Mouse (Mus musculus) midbrain, embryonic 15.5 days (tissue): ENCODE measurements around the gene Tpcn2. TPM values are rescaled to one million over a fixed set of nuclear protein-coding genes. Genes with fewer than 3 reads are reported as not detected.
A peak's percentile ranks its signal among the peaks of the same experiment; 100 is the strongest.

Experiments
- ATAC-seq: fragments of 200-750 bp; cut with Nextera tagmentation; replicated peaks from 2 replicates; pipeline ENCODE4 v1.8.0; 2017; ENCODE audit warnings: moderate TSS enrichment
- H3K27ac ChIP-seq: fragments of 300-500 bp; sonication (generic); 2 replicates; pipeline ENCODE4 v1.5.1; 2015; ENCODE audit warnings: mild to moderate bottlenecking, inconsistent platforms
- H3K27me3 ChIP-seq: fragments of 300-500 bp; sonication (generic); replicated peaks from 2 replicates; pipeline ENCODE4 v1.6.1; 2015; ENCODE audit warnings: inconsistent platforms
- H3K36me3 ChIP-seq: fragments of 300-500 bp; sonication (generic); replicated peaks from 2 replicates; pipeline ENCODE4 v1.6.1; 2015; ENCODE audit warnings: inconsistent platforms
- H3K4me1 ChIP-seq: fragments of 300-500 bp; sonication (generic); 2 replicates; pipeline ENCODE4 v1.6.1; 2015; ENCODE audit warnings: inconsistent platforms
- H3K4me2 ChIP-seq: fragments of 300-500 bp; sonication (generic); 2 replicates; pipeline ENCODE4 v1.6.1; 2015; ENCODE audit warnings: inconsistent platforms, mild to moderate bottlenecking, moderate library complexity
- H3K4me3 ChIP-seq: fragments of 300-500 bp; sonication (generic); 2 replicates; pipeline ENCODE4 v1.5.1; 2015; ENCODE audit warnings: mild to moderate bottlenecking, inconsistent platforms
- H3K9ac ChIP-seq: fragments of 300-500 bp; sonication (generic); 2 replicates; pipeline ENCODE4 v1.6.1; 2015; ENCODE audit warnings: mild to moderate bottlenecking, inconsistent platforms
- H3K9me3 ChIP-seq: fragments of 300-500 bp; sonication (generic); 2 replicates; pipeline ENCODE4 v1.6.1; 2016; ENCODE audit warnings: inconsistent platforms
- WGBS: fragments of 180-500 bp; shearing (Covaris S2); methylation state at CpG from one replicate; pipeline ENCODE4 v1.1.7; 2015; ENCODE audit warnings: mixed read lengths; 5-methylcytosine and 5-hydroxymethylcytosine counted together
- polyA plus RNA-seq: library from polyadenylated mRNA; unstranded; fragments of >200 nt; fragmentation: Nextera tagmentation; extraction: Ambion mirVana; gene quantifications from 2 replicates; pipeline ENCODE4 v1.2.1, GENCODE M21; 2015

The Tpcn2 gene
- polyA plus RNA-seq, 1 experiment from 2014 or later, result 2.9 TPM

GRCm38 (mm10) chr7:145231659-145232058 is 52.2 kb downstream of the Tpcn2 start:
- no peak overlapping the region for H3K4me3 ChIP-seq
- H3K36me3 ChIP-seq, result no peaks in the 10 kb centered on the region
- H3K27ac ChIP-seq, result no peak overlapping the region
- no peaks in the 10 kb centered on the region for H3K4me1 ChIP-seq
- no peak overlapping the region for H3K4me2 ChIP-seq
- WGBS, result 79% methylated on average over 9 of the region's 9 CpGs
- no peaks in the 10 kb centered on the region for H3K9me3 ChIP-seq
- no peak for ATAC-seq
- H3K27me3 ChIP-seq, result no peaks in the 10 kb centered on the region
- no peak overlapping the region for H3K9ac ChIP-seq

DNA sequence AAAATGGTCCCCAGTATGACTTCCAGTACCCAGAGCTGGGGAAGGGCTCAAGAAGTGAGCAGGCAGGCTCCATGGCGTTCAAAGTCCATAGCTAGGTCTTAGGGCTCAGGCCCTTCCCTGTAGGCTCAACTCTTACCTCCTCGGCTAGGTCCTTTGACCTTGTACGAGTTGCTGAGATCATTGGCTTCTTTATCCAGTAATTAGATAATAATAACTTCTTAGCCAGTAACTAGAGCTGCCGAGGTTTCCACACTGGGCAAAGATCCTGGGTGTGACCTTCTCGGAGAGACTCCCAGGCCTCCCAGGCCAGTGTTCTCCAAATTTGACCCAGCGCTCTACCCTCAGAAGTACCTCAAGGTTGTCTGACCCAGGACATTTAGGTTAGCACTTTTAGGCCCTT is 57.2 kb downstream of the Tpcn2 start:
- no peak overlapping the region for H3K4me2 ChIP-seq
- no peaks in the 10 kb centered on the region for H3K4me1 ChIP-seq
- WGBS, result 92% methylated on average over 6 of the region's 6 CpGs
- H3K27ac ChIP-seq, result no peak overlapping the region
- H3K36me3 ChIP-seq, result no peaks in the 10 kb centered on the region
- H3K9ac ChIP-seq, result no peak overlapping the region
- H3K4me3 ChIP-seq, result no peak overlapping the region
- H3K9me3 ChIP-seq, result no peaks in the 10 kb centered on the region
- no peak for ATAC-seq
- H3K27me3 ChIP-seq, result no peaks in the 10 kb centered on the region

- Histone ChIP-seq H3K9me3 (no peaks in the 10 kb centered on the region), H3K9ac (no peak overlapping the region), H3K27ac (no peak overlapping the region), H3K4me1 (no peaks in the 10 kb centered on the region), H3K4me2 (no peak overlapping the region), H3K36me3 (no peaks in the 10 kb centered on the region), H3K4me3 (no peak overlapping the region), H3K27me3 (no peaks in the 10 kb centered on the region)
- WGBS, result 92% methylated on average over 6 of the region's 6 CpGs
- ATAC-seq, result no peak
Observed at GRCm38 (mm10) chr7:145225626-145226025, 58.2 kb downstream of the Tpcn2 start.

DNA sequence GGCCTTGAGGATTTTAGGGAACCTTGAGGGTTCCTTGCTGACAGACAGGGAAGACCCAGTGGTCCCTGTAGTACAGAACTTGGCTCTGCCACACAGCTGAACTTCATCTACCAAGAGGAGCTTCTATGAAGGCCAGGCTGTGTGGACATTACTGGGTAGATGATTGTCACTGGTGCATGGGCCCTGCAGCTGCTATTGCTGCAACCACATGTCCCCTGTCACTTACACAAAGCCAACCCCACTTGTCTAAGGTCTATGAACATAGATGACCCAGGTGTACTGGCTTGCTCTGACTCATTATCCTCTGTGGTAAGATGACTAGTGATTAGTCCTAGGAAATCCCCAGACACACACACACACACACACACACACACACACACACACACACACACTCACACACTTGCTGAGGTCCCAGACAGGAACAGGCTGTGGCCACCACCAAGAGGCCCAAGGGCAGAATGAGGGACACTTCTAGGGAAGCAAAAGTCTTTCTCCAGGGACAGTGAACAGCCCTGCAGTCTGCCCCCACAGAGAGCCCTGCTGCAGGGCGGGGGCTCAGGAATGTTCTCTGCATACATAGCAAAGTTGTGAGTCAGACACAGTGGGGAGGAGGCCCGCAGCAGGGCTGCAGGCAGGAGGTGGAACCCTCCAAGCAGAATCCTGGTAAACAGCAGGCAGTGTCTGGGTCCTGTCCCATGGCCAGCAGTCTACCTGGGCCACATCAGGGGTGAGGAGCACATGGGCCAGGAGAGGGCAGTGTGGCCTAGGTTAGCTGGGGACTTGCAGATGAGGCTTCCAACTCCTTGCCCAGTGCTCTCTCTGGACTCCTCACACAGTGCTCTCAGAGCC is 61.7 kb downstream of the Tpcn2 start:
- no peak overlapping the region for H3K4me2 ChIP-seq
- 39% methylated on average over 2 of the region's 2 CpGs for WGBS
- no peaks in the 10 kb centered on the region for H3K4me1 ChIP-seq
- no peaks in the 10 kb centered on the region for H3K36me3 ChIP-seq
- H3K9ac ChIP-seq, result no peak overlapping the region
- ATAC-seq, result no peak
- no peaks in the 10 kb centered on the region for H3K27me3 ChIP-seq
- H3K9me3 ChIP-seq, result no peaks in the 10 kb centered on the region
- no peak overlapping the region for H3K4me3 ChIP-seq
- H3K27ac ChIP-seq, result no peak overlapping the region

- Histone ChIP-seq H3K4me1 (no peaks in the 10 kb centered on the region), H3K36me3 (no peaks in the 10 kb centered on the region), H3K4me2 (no peak overlapping the region), H3K9ac (no peak overlapping the region), H3K27ac (no peak overlapping the region), H3K9me3 (no peaks in the 10 kb centered on the region), H3K27me3 (no peaks in the 10 kb centered on the region), H3K4me3 (no peak overlapping the region)
- 76% methylated on average over 2 of the region's 2 CpGs for WGBS
- no peak for ATAC-seq
Observed at GRCm38 (mm10) chr7:145221346-145221745, 62.5 kb downstream of the Tpcn2 start.

- Histone ChIP-seq H3K4me1 (no peaks in the 10 kb centered on the region), H3K4me2 (no peak overlapping the region), H3K9ac (no peak overlapping the region), H3K36me3 (no peaks in the 10 kb centered on the region), H3K27ac (no peak overlapping the region), H3K4me3 (no peak overlapping the region), H3K27me3 (no peaks in the 10 kb centered on the region), H3K9me3 (no peaks in the 10 kb centered on the region)
- ATAC-seq, result no peak
- 83% methylated on average over 9 of the region's 9 CpGs for WGBS
Observed at GRCm38 (mm10) chr7:145219420-145219831, 64.4 kb downstream of the Tpcn2 start.

GRCm38 (mm10) chr7:145216591-145216990 is 67.2 kb downstream of the Tpcn2 start:
- Histone ChIP-seq H3K36me3 (no peaks in the 10 kb centered on the region), H3K27ac (no peak overlapping the region), H3K9me3 (no peaks in the 10 kb centered on the region), H3K9ac (no peak overlapping the region), H3K4me3 (no peak overlapping the region), H3K4me2 (no peak overlapping the region), H3K27me3 (no peaks in the 10 kb centered on the region), H3K4me1 (peaks cover 10% of the 10 kb centered on the region)
- no peak for ATAC-seq
- WGBS, result 82% methylated on average over 1 of the region's 1 CpGs

DNA sequence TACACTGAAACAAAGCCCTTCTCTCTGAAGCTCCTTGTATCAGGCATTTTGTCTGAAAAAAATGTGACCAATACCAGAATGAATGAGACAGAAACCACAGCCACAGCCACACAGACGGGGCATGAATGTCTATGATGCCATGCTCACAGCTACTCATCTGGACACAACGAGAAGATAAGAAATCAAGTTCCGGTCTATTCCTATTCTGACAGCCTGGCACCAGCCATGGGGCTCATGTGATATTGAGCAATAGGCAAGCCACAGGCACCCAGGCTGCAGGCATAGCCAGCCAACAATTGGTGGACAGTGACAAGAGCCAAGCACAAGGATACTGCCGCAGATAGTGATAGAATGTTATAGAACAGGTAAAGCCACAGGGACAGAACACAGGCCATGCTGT is 68.3 kb downstream of the Tpcn2 start:
- H3K4me2 ChIP-seq, result no peak overlapping the region
- no peaks in the 10 kb centered on the region for H3K9me3 ChIP-seq
- peaks cover 17% of the 10 kb centered on the region for H3K4me1 ChIP-seq
- no peaks in the 10 kb centered on the region for H3K36me3 ChIP-seq
- H3K27me3 ChIP-seq, result no peaks in the 10 kb centered on the region
- no peak for ATAC-seq
- H3K9ac ChIP-seq, result no peak overlapping the region
- WGBS, result 86% methylated on average over 4 of the region's 4 CpGs
- H3K4me3 ChIP-seq, result no peak overlapping the region
- no peak overlapping the region for H3K27ac ChIP-seq

DNA sequence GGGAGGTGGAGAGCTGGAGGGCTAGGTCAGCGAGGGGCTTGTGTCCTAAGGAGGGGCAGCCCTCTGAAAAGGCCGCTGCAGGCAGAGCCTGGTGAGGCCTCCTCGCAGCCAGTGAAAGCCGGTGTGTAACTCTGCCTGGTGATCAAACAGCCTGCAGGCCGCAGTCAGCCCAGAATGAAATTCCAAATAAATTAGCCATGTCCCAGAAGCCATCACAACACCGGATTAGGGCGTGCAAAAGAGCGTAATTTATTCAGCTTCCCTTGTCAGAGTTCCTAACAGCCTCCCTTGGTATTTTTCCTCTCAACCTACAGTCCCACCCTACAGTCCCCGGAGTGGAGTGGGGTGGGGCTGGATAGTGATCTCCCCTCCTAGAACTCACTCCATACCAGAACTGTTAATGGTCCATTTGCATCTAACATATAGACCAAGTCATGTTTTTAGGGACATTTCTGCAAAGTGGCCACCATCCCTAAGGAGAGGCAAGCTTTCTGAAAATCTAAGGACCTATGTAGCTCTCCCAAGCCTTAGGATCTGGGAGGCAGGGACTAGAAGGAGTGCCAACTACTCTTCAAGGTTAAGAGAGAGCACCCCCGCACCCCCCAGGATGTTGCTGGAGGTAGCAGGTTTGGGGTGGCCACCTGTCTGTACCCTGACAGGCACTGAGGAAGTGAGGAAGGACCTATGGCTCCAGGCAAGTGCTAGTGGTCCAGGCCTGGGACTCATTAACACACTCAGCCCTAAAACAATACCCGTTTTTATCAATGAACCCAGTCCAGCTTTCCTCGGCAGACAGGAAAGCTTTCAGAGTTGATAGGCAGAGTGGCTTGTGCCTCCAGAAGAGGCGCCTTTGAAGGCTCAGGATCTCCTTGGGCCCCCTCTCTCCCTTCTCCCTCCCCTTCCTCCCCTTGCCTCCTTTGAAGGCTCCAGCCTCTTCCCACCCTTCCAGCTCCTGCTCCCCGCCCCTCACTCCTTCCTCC is 71.8 kb downstream of the Tpcn2 start:
- H3K4me3 ChIP-seq, result no peak overlapping the region
- WGBS, result 7% methylated on average over 14 of the region's 14 CpGs
- peaks cover 17% of the 10 kb centered on the region for H3K4me1 ChIP-seq
- H3K27ac ChIP-seq, result peak overlapping the region; percentile 78
- H3K9ac ChIP-seq, result 0 out of 2 replicates have a peak overlapping the region, but pooled peaks have one; percentile 2
- H3K36me3 ChIP-seq, result no peaks in the 10 kb centered on the region
- no peaks in the 10 kb centered on the region for H3K27me3 ChIP-seq
- H3K4me2 ChIP-seq, result 0 out of 2 replicates have a peak overlapping the region, but pooled peaks have one; percentile 4
- no peaks in the 10 kb centered on the region for H3K9me3 ChIP-seq
- ATAC-seq, result peak; percentile 87

- Histone ChIP-seq H3K27ac (0 out of 2 replicates have a peak overlapping the region, but pooled peaks have one; percentile 3), H3K4me3 (no peak overlapping the region)
Observed at GRCm38 (mm10) chr7:145210477-145211070, 73.2 kb downstream of the Tpcn2 start.

DNA sequence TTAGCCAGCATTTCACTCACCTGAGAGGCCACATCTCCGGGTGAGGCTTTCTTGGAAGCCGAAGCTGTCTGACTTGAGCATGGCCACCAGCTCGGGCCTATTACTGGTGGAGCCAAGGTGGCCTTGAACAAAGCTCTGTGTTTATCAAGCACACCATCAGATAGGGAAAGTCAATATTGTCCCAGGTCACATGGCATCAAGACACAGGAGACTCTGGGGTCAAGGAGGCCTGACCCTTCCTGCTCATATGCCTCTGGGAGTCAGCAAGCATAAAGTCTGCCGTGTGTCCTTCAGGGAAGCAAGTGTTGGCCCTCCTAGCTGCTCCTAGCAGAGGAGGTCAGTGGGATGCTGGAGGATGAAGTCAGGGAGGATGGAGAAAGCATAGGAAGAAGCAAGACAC is 75.8 kb downstream of the Tpcn2 start, which contains the start of gene 1810010D01Rik:
Gene 1810010D01Rik, minus strand, starts transcription at position 114 of the 400 bp plus-strand sequence.
- H3K4me1 ChIP-seq, result peaks cover 30% of the 10 kb centered on the region
- H3K9ac ChIP-seq, result no peak within 1 kb of the TSS
- no peak within 1 kb of the TSS for H3K4me3 ChIP-seq
- no peaks in the 10 kb centered on the region for H3K36me3 ChIP-seq
- H3K27ac ChIP-seq, result peak within 1 kb of the TSS; percentile 84
- WGBS, result 88% methylated on average over 4 of the region's 4 CpGs
- no peaks in the 10 kb centered on the region for H3K27me3 ChIP-seq
- no peak for ATAC-seq
- H3K9me3 ChIP-seq, result no peaks in the 10 kb centered on the region
- H3K4me2 ChIP-seq, result no peak within 1 kb of the TSS

More at GRCm38 (mm10) chr7:145210477-145211070, 73.2 kb downstream of the Tpcn2 start:
- H3K4me2 ChIP-seq, result no peak overlapping the region
- H3K9ac ChIP-seq, result no peak overlapping the region
- H3K9me3 ChIP-seq, result no peaks in the 10 kb centered on the region
- no peak for ATAC-seq
- no peaks in the 10 kb centered on the region for H3K36me3 ChIP-seq
- peaks cover 30% of the 10 kb centered on the region for H3K4me1 ChIP-seq
- 65% methylated on average over 4 of the region's 4 CpGs for WGBS
- no peaks in the 10 kb centered on the region for H3K27me3 ChIP-seq

GRCm38 (mm10) chr7:145206801-145207200 is 77.0 kb downstream of the Tpcn2 start:
- H3K4me2 ChIP-seq, result no peak overlapping the region
- no peaks in the 10 kb centered on the region for H3K27me3 ChIP-seq
- no peak overlapping the region for H3K9ac ChIP-seq
- 48% methylated on average over 6 of the region's 6 CpGs for WGBS
- ATAC-seq, result no peak
- peak overlapping the region; percentile 84 for H3K27ac ChIP-seq
- no peaks in the 10 kb centered on the region for H3K9me3 ChIP-seq
- peaks cover 22% of the 10 kb centered on the region for H3K4me1 ChIP-seq
- no peaks in the 10 kb centered on the region for H3K36me3 ChIP-seq
- no peak overlapping the region for H3K4me3 ChIP-seq
